Mouse (Mus musculus) intestine, embryonic 16.5 days (tissue): ENCODE results near the gene Fbxl12. TPM values are rescaled to one million over a fixed set of nuclear protein-coding genes. Genes with fewer than 3 reads are reported as not detected.

ENCODE experiments used
- ATAC-seq: fragments of 200-750 bp; cut with Nextera tagmentation; 2 replicates; pipeline ENCODE4 v1.8.0; 2017; ENCODE audit warnings: moderate TSS enrichment, moderate library complexity
- H3K27ac ChIP-seq: fragments of 300-500 bp; sonication (generic); 2 replicates; pipeline ENCODE4 v1.5.1; 2014; ENCODE audit warnings: mild to moderate bottlenecking, low read length
- H3K27me3 ChIP-seq: fragments of 300-500 bp; sonication (generic); replicated peaks from 2 replicates; pipeline ENCODE4 v1.6.1; 2014; ENCODE audit warnings: low read length, control low read depth, mixed read lengths; ENCODE audit not compliant: control insufficient read depth, insufficient read depth
- H3K36me3 ChIP-seq: fragments of 300-500 bp; sonication (generic); 2 replicates; pipeline ENCODE4 v1.6.1; 2014; ENCODE audit warnings: low read length, control low read depth; ENCODE audit not compliant: control insufficient read depth, insufficient read depth
- H3K4me1 ChIP-seq: fragments of 300-500 bp; sonication (generic); 2 replicates; pipeline ENCODE4 v1.6.1; 2014; ENCODE audit warnings: low read length, control low read depth, mixed read lengths; ENCODE audit not compliant: control insufficient read depth, insufficient read depth
- H3K4me2 ChIP-seq: fragments of 300-500 bp; sonication (generic); 2 replicates; pipeline ENCODE4 v1.6.1; 2014; ENCODE audit warnings: low read depth, low read length, control low read depth
- H3K4me3 ChIP-seq: fragments of 300-500 bp; sonication (generic); 2 replicates; pipeline ENCODE4 v1.5.1; 2014; ENCODE audit warnings: mild to moderate bottlenecking, low read length
- H3K9ac ChIP-seq: fragments of 300-500 bp; sonication (generic); 2 replicates; pipeline ENCODE4 v1.6.1; 2014; ENCODE audit warnings: low read depth, low read length
- H3K9me3 ChIP-seq: fragments of 300-500 bp; sonication (generic); 2 replicates; pipeline ENCODE4 v1.6.1; 2016; ENCODE audit warnings: low read length, control low read depth; ENCODE audit not compliant: control insufficient read depth
- WGBS: fragments of 180-500 bp; shearing (Covaris S2); extraction: QIAGEN DNeasy Blood & Tissue Kit; methylation state at CpG from one replicate; pipeline ENCODE4 v1.1.7; 2014; 5-methylcytosine and 5-hydroxymethylcytosine counted together
- polyA plus RNA-seq: library from polyadenylated mRNA; unstranded; fragments of >200 nt; fragmentation: Nextera tagmentation; extraction: Ambion mirVana; gene quantifications from 2 replicates; pipeline ENCODE4 v1.2.1, GENCODE M21; 2015

The Fbxl12 gene
- polyA plus RNA-seq, 1 experiment from 2014 or later = 17.3 TPM

GRCm38 (mm10) chr9:20677892-20678291 lies 33.3 kb upstream of the Fbxl12 start:
- ATAC-seq = no peak
- Histone ChIP-seq H3K9ac (no peak overlapping the region), H3K27me3 (no peaks in the 10 kb centered on the region), H3K36me3 (no peaks in the 10 kb centered on the region), H3K4me3 (no peak overlapping the region), H3K4me1 (no peaks in the 10 kb centered on the region), H3K4me2 (no peak overlapping the region), H3K9me3 (no peaks in the 10 kb centered on the region), H3K27ac (no peak overlapping the region)
- 93% methylated on average over 12 of the region's 12 CpGs for WGBS

GRCm38 (mm10) chr9:20672047-20672446 lies 27.5 kb upstream of the Fbxl12 start:
- Histone ChIP-seq H3K4me2 (no peak overlapping the region), H3K9me3 (no peaks in the 10 kb centered on the region), H3K36me3 (no peaks in the 10 kb centered on the region), H3K4me3 (no peak overlapping the region), H3K9ac (no peak overlapping the region), H3K27me3 (no peaks in the 10 kb centered on the region), H3K4me1 (no peaks in the 10 kb centered on the region), H3K27ac (no peak overlapping the region)
- 72% methylated on average over 16 of the region's 16 CpGs for WGBS
- no peak for ATAC-seq

- no peak overlapping the region for H3K4me2 ChIP-seq
- no peaks in the 10 kb centered on the region for H3K9me3 ChIP-seq
- H3K4me1 ChIP-seq = no peaks in the 10 kb centered on the region; the same call in 1 of the 2 replicates
- no peak overlapping the region for H3K4me3 ChIP-seq
- peaks cover 5% of the 10 kb centered on the region; the same call in 1 of the 2 replicates for H3K36me3 ChIP-seq
- H3K27me3 ChIP-seq = no peaks in the 10 kb centered on the region
- ATAC-seq = no peak
- no peak overlapping the region for H3K9ac ChIP-seq
- H3K27ac ChIP-seq = no peak overlapping the region
- WGBS = 93% methylated on average over 22 of the region's 22 CpGs
These were observed 23.5 kb upstream of the Fbxl12 start for GRCm38 (mm10) chr9:20668065-20668464.

- no peak for ATAC-seq
- H3K4me3 ChIP-seq = no peak overlapping the region
- peaks cover 9% of the 10 kb centered on the region for H3K36me3 ChIP-seq
- 14% methylated on average over 7 of the region's 7 CpGs for WGBS
- H3K27ac ChIP-seq = no peak overlapping the region
- H3K9ac ChIP-seq = no peak overlapping the region
- no peaks in the 10 kb centered on the region; the same call in 1 of the 2 replicates for H3K4me1 ChIP-seq
- no peaks in the 10 kb centered on the region for H3K27me3 ChIP-seq
- no peaks in the 10 kb centered on the region for H3K9me3 ChIP-seq
- H3K4me2 ChIP-seq = no peak overlapping the region
These were observed 22.0 kb upstream of the Fbxl12 start for GRCm38 (mm10) chr9:20666510-20667034.

- no peak overlapping the region for H3K27ac ChIP-seq
- H3K9ac ChIP-seq = no peak overlapping the region
- H3K27me3 ChIP-seq = no peaks in the 10 kb centered on the region
- no peak overlapping the region for H3K4me3 ChIP-seq
- no peaks in the 10 kb centered on the region for H3K9me3 ChIP-seq
- peaks cover 12% of the 10 kb centered on the region for H3K36me3 ChIP-seq
- no peak for ATAC-seq
- no peak overlapping the region for H3K4me2 ChIP-seq
- H3K4me1 ChIP-seq = no peaks in the 10 kb centered on the region; the same call in 1 of the 2 replicates
- WGBS = 41% methylated on average over 8 of the region's 8 CpGs
These were observed 21.4 kb upstream of the Fbxl12 start for GRCm38 (mm10) chr9:20665925-20666324.

- no peaks in the 10 kb centered on the region for H3K27me3 ChIP-seq
- WGBS = 71% methylated on average over 5 of the region's 5 CpGs
- H3K36me3 ChIP-seq = peaks cover 13% of the 10 kb centered on the region
- no peak for ATAC-seq
- no peak overlapping the region for H3K9ac ChIP-seq
- no peak overlapping the region for H3K4me3 ChIP-seq
- no peak overlapping the region for H3K4me2 ChIP-seq
- no peaks in the 10 kb centered on the region for H3K9me3 ChIP-seq
- no peak overlapping the region for H3K27ac ChIP-seq
- H3K4me1 ChIP-seq = no peaks in the 10 kb centered on the region; the same call in 1 of the 2 replicates
These were observed 20.5 kb upstream of the Fbxl12 start for GRCm38 (mm10) chr9:20664982-20665637.

GRCm38 (mm10) chr9:20664366-20664765 lies 19.8 kb upstream of the Fbxl12 start:
- Histone ChIP-seq H3K4me1 (no peaks in the 10 kb centered on the region; the same call in 1 of the 2 replicates), H3K27me3 (no peaks in the 10 kb centered on the region), H3K4me2 (no peak overlapping the region), H3K9ac (no peak overlapping the region; the same call in 1 of the 2 replicates), H3K4me3 (no peak overlapping the region), H3K36me3 (peaks cover 13% of the 10 kb centered on the region), H3K9me3 (no peaks in the 10 kb centered on the region), H3K27ac (no peak overlapping the region)
- WGBS = 61% methylated on average over 2 of the region's 2 CpGs
- no peak for ATAC-seq

GRCm38 (mm10) chr9:20663956-20664355 lies 19.4 kb upstream of the Fbxl12 start:
- Histone ChIP-seq H3K4me3 (no peak overlapping the region), H3K4me2 (no peak overlapping the region), H3K9ac (peak overlapping the region; percentile 15; the same call in 1 of the 2 replicates), H3K27me3 (no peaks in the 10 kb centered on the region), H3K27ac (no peak overlapping the region), H3K4me1 (no peaks in the 10 kb centered on the region; the same call in 1 of the 2 replicates), H3K36me3 (peaks cover 15% of the 10 kb centered on the region), H3K9me3 (no peaks in the 10 kb centered on the region)
- 91% methylated on average over 2 of the region's 2 CpGs for WGBS
- ATAC-seq = no peak

- 83% methylated on average over 8 of the region's 8 CpGs for WGBS
- Histone ChIP-seq H3K27ac (no peak overlapping the region), H3K4me1 (no peaks in the 10 kb centered on the region; the same call in 1 of the 2 replicates), H3K36me3 (peaks cover 15% of the 10 kb centered on the region), H3K4me2 (no peak overlapping the region), H3K9me3 (no peaks in the 10 kb centered on the region), H3K4me3 (no peak overlapping the region), H3K9ac (no peak overlapping the region), H3K27me3 (no peaks in the 10 kb centered on the region)
- ATAC-seq = no peak
These were observed 18.3 kb upstream of the Fbxl12 start for GRCm38 (mm10) chr9:20662874-20663273.
